Mouse (Mus musculus) skeletal muscle tissue, adult 2 months (tissue): ENCODE data around the gene Coa4.
A peak's percentile ranks its signal among the peaks of the same experiment; 100 is the strongest.

Source experiments
- DNase-seq: peaks from one replicate; pipeline ENCODE4 v3.0.0-alpha.2; 2012; ENCODE audit warnings: low read depth, low spot score

The Coa4 gene

DNA sequence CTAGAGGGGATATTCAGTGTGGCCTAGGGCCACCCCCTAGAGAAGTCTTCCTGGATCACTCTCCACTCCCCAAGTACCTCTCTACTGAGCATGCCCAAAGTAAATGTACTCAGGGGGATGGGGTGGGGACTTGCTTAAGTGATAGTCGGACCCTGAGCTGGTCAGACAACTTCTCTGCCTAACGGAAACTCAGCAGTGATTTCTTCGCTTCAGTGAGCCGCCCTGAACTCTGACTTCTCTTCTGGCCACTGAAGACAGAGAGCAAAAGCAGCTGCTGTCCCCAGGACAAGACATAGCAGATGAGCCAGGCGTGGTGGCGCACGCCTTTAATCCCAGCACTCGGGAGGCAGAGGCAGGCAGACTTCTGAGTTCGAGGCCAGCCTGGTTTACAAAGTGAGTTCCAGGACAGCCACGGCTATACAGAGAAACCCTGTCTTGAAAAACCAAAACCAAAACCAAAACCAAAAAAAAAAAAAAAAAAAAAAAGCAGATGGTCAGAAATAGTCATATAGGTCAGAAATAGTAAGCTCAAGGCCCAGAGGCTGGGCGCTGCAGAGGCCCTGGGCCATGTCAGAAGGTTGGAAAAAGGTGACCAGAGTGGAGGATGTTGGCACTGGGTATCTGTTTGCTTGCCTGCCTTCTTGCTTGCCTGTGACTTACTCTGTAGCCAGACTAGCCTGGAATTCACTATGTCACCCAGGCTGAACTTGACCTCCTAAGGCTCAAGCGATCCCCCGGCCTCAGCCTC lies 32.0 kb upstream of the Coa4 start:
- DNase-seq, result no peak

DNA sequence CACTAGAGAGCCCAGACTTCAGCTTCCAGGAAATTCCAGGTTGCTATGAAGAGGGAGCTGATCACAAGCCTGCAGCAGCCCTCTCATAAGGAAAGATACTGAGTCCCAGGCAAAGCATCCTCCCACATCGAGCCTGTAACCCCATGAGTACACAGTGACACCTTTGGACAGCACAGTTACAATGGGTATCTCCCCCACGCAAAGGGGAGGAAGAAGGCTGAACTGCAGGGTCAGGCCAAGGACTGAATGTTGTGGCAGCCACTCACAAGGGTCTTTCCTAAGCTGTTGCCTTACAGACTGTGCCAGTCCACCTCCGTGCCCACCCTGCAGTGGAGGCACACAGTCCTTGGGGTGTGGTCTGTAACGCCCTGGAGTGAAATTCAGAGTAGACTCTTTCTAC lies 30.4 kb upstream of the Coa4 start:
- DNase-seq, result no peak

DNA sequence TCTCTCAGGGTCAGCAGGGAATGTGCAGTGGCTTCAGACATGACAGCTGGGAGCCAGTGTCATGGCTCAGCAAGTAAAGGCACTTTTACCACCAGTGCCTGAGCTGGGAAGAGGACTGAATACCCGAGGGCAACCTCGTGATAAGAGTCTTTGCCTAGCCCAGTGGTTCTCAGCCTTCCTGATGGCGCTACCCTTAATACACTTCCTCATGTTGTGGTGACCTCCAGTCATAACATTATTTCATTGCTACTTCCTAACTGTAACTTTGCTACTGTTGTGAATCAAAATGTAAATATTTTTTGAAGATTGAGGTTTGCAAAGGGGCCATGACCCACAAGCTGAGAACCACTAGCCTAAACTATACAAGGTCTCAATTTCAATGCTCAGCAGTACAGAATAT lies 28.2 kb upstream of the Coa4 start:
- DNase-seq, result no peak

DNA sequence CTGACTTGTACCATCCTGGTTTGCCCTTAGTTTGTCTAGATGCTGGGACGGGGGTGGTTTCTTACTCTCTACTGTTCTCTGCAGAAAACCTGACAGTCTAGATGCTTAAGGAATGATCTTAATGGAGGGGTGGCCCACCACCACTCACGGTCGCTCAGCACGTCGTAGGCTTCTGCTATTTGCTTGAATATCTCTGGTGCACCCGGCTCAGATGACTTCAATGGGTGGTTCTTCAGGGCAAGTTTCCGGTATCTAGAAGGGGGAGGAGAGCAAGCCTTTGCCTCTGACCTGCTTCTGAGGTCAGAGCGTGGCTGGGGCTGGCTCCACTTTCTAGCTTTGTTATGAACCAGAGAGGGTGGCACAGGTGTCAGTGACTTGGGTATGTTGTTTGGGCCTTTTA lies 25.3 kb upstream of the Coa4 start:
- no peak for DNase-seq

DNA sequence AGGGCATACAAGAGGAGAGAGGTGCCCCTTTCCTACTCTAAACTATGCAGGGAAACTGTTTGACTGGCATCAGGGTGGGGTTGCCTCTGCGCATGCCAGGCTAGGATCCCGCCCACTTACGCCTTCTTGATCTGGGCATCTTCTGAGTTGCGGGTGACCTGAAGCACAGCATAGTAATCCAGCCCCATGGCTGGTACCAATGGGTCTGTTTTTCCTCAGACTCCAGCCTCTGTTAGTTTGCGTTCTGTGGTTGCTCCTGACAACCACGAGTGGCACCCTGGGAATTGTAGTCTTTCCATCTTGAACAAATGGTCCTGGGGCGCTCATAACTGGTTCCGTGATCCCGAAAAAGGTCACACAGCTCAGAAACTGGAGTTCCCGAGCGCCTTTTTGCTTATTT lies 22.3 kb upstream of the Coa4 start, which contains the start of gene Dnajb13:
Dnajb13 (minus strand) TSS at position 388 of the 400 bp plus-strand sequence.
- no peak for DNase-seq

DNA sequence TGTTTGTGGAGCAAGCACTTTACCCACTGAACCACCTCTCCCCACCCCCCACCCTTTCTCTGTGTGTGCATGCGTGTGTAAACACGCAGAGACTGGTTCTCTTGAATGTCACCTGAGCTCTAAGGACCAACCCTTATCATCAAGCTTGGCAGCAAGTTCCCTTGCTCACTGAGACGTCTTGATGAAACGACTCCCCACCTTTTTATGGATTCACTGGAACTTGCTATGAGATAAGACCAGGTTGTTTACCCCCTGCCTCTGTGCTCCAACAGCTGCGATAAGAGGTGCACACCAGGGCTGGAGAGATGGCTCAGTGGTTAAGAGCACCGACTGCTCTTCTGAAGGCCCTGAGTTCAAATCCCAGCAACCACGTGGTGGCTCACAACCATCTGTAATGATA lies 16.7 kb upstream of the Coa4 start:
- no peak for DNase-seq

DNA sequence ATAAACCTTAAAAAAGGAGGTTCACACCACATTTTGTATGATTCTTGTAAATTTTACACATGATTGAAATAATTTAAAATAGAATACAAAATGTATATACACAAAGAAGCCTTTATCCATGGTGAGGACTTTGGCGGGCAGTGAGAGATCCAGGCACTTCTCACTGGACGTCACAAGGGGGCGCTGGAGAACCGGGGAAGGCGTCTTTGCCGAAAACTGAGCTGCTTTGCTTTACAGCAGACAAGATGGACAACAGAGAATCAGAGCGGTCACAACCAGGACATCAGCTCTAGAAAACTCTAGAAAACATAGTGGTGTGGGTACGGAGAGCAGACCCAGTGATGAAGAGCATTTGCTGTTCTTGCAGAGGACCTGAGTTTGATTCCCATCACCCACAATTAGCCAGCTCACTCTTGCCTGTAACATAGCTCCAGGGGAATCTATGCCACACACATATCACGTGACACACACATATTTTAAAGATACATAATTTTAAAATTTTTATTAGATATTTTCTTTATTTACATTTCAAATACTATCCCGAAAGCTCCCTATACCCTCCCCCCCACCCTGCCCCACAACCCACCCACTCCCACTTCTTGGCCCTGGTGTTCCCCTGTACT lies 16.1 kb upstream of the Coa4 start:
- DNase-seq, result peak; percentile 68

DNA sequence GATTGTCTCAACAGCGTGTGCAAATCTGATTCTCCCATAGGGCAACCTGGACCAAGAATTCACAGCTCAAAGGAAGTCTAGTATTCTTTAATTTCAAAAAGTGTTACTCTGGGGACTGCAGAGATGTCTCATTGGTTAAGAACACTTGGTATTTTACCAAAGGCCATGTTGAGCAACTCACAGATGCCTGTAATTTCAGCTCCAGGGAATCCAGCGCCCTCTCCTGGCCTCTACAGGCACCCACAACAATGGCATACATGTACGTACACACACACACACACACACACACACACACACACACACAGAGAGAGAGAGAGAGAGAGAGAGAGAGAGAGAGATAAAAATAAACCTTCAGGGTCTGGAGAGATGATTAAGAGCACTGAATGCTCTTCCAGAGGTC lies 14.6 kb upstream of the Coa4 start:
- DNase-seq, result no peak

DNA sequence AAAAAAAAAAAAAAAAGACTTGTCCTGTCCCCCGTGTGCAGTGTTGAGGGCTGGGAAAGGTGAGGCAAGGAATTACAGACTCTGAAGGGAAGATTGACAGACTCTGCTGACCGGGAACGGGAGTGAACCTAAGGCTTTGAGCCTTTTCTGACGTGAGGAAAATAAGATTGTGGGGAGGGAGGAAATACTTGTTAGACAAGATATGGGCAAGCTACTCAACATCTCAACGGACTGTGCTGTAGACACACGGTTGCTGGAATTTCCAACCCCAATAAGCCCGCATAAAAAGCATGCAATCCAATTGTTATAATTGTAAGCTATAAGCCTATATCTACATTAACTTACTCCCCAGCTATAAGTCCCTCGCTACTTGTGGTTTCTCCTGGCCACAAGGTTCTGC lies 12.2 kb upstream of the Coa4 start:
- no peak for DNase-seq

DNA sequence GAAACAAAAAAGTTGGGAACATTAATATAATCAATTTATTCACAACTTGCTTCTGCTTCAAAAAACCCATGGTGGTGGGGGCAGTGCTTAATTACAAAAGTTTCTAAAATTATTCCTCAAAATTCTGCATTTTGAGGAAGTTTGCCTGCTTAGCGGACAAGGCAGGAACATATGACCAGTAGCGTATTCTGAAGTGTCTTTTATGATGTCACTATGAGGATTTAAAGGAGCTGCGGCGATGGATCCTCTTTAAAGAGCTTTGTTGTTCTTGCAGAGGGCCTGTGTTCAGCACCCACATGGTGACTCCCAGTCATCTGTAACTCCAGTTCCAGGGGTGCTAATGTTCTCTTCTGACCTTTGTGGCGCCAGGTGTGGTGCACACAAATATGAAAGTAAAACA lies 6.1 kb upstream of the Coa4 start:
- DNase-seq, result no peak

DNA sequence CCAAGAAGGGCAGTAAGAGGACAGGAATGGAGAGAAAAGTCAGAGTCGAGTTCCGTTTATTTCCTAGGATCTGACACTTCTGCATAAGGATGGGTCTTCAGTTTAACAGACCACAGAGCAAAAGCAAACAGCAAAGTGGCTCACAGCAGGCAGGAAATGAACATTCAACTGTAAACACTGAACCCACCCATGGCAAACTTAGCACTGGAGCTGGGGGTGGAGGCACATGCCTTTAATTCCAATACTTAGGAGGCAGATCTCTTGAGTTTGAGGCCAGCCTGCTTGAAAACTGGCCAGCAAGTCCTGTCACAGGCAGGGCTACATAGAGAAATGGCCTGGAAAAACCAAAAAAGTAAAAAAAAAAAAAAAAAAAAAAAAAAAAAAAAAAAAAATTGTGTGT lies 3.4 kb upstream of the Coa4 start:
- DNase-seq, result no peak

DNA sequence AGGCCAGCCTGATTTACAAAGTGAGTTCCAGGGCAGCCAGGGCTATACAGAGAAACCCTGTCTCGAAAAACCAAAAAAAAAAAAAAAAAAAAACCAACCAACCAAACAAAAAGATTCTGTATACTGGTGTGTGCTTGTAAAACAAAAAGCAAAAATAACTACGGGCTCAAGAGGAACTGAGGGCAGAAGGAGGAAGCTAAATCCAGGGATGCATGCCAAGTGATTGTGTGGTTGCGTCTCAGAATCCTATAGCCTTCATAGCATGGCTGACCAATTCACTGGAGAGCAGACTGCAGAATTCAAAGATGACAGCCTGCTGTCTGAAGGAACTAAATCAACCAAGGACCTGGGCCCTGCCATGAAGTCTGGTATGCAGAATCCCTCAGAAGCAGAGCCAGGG lies 2.7 kb upstream of the Coa4 start:
- DNase-seq, result no peak

DNA sequence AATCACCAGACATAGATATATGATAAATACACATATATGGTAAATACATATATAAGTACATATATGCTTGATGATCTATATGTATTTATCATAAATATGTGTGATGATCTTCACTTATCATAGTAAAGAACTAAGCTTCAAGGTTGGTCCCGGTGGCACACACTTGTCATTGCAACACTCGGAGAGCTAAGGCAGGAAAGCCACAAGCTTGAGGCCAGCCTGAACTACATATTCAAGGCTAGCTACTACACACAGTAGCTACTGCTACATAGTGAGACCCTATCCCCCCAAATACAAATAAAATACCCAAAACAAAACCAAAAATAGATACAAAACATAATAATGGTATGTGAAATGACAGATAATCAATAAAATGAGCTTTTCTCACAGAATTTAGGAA lies 1.0 kb upstream of the Coa4 start:
- no peak for DNase-seq

DNA sequence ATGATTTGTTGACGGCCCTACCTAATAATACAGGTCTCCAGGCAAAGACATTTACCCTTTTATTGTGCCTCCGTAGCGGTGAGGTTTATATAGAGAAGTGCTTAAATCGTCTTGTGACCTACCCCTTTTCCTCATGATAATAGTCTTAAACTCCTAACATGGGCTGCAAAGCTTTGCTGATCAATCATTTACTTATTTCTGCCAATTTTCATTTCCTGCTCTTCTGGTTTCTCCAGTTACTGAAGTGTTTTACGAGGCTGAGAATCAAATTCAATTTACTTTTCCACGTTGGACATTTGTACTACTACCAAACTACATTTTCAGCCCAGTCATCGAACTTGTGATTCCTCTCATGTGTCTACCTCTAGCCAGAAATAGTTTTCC lies 640 bp downstream of the Coa4 start:
- DNase-seq, result no peak

DNA sequence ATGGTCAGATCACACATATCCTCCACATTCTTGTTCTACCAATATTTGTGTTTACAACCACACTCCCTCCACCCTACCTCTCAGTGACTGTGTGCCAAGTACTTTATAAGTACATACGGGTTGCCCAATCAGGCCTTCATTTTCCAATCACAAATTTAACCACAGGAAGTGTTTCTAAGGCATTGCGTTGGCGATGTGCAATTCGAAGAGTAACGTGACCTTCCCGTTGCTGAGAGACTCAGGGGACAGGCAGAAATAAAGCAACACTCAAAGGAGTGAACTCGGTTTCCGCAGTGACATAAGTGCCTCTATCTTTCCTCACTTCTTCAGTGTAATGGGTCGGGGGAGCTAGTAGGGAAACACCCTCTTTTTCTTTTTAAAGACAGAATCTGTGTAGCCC lies 2.6 kb downstream of the Coa4 start:
- DNase-seq, result no peak

DNA sequence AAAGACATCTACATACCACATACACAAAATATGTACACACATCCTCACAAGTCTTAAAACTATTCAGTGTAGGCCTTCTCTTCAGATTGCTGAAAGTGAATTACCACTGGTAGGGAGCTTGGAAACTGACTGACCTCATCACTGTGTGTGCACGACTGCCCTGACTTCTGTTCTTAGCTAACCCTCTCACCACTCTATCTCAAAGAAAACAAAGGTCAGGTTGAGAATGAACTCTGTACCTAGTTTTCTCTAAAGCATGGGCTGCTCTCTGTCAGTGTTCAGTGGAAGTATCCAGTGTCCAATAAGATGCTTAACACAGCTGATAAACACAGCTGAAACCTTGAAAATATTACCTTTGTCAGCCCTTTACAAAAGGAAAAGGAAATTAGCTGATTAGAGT lies 7.6 kb downstream of the Coa4 start:
- no peak for DNase-seq

DNA sequence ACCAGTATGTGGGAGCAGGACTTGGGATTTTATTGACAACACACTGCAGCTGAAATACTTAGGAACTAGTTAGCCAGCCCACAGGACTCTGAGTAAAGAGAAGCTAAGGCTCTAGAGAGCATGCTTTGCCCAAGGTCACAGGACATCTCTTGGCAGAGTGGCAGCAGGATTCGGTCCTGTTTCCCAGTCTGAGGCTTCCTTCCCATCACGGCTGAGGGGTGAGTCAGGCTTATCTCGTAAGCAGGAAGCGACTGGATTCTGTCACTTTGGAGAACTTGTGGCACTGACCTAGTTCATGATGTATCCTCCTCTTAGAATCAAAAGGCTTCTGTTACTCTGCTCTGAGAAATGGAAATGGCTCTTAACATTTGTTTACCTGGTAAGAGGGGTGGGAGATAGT lies 10.8 kb downstream of the Coa4 start:
- DNase-seq, result no peak

DNA sequence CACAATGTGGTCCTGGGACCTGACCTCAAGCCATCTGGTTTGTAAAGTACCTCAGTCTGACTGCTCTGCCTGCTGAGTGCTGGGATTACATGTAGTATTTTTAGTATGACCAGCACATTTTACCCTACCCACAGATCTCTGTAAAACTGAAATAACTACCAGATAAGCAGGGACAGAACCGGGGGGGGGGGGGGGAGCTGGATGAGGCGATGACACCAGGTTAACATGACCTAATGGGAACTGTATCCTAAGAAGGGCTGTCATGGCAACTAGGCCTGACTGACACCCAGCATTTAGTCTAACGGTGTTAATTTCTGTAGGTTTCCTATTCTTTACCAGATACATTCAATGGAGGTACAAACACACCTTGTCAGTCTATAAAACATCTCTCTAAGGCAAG lies 12.9 kb downstream of the Coa4 start:
- no peak for DNase-seq

DNA sequence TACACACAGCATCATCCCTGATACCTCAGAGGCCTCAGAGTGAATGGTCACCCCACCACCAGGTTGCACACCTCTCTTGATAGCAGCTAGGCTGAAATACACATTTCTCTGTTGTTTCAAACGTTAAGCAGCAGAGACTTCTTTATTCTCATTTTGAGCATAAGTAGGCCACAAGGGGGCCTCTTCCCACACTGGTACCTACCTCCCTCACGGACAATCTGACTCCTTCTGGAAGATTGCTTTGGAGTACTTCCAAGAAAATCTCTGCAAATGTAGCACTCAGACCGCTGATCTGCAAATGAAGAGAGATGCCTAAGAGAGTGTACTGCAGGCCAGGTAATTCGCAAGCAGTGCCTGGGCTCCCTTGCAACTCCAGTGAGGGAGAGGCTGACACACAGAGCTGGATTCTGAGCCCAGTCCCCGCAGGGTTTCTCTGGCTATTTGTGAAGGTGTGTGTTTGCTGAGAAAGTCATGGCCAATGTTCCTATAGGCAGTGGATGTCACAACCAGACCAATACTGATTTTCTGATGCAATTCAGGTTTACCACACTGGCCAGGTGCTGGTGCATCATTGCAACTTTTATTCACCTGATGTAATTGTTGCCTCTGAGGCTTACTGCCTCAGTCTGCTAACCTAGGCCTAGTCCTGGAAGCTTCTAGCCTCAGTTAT lies 13.6 kb downstream of the Coa4 start:
- no peak for DNase-seq

DNA sequence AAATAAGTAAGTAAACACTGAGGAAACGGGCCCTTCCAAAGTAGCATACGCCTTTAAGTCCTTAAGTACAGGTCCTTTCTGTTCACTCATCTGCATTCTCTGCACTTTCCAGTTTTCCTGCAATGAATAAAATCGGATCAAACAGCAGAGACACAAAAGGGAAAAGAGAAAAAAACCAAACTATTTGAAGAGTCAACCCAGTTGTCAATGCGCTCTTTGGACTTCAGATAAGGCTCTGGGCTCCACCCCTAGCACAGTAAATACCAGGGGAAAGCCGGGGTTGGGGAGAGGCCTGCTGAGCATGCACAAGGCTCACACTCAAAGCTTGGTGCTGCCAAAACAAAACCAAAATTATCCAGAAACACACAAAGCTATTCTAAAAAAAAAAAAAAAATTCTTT lies 18.1 kb downstream of the Coa4 start:
- DNase-seq, result no peak

DNA sequence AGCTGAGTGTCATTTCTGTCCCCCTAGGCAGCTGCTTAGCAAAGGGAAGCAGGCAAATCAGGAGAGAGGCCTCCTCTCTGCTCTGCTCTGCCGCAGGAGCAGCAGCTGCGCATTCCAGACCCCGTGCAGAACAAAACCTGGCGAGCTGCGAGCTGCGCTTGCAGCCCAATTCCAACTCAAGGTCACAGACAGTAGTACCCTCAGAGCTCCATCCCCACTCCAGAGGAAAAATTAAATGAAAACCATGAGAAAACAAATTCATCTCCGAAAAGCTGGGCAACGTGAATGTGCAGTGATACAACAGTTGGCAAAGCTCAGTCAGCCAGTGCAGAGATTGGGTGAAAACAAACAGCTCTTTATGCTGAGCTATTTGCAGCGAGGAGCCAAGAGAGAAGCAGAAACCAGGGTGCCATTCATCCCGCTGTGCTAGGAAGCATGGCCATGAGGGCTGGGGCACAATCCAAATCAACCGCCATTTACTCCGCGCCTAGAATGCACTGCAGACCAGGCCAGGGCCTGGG lies 18.6 kb downstream of the Coa4 start:
- no peak for DNase-seq

DNA sequence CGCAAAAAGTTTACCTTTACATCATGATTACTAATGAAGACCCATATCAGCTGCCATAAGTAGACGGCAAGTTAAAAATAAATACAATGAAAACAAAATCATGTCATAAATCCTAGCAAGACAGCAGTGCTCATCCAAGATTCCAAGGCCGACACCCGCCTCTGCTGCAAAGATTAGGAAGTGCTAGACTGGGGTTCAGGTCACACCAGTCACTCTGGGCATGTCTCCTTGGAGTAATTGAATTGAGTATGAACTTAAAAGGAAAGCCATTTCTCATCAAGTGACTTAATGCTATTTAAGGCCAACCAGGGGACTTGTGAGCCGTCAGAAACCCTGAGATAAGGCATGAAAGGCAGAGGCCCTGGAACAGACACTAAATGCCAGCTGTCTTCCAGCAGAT lies 20.4 kb downstream of the Coa4 start:
- no peak for DNase-seq

DNA sequence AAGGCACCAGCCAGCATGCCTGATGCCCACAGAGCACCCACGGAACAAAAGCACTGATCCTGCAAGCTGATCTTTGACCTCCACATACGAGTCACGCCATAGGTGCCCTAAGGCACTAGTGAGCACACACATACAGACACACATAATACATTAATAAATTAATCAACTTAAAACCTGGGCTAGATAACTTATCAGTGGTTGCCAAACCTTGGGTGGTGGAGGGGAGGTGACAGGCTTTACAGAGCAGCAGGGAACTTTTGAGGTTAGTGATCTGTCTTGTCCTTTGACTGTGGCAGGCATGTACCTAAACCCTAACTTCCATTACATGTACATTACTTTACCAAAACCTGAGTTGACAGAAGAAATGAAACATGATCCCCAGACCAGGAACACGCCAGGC lies 22.5 kb downstream of the Coa4 start:
- no peak for DNase-seq
